Mouse (Mus musculus) frontal cortex, postnatal 10 days (tissue): ENCODE data around the gene Ccdc155.

Experiments used
- DNase-seq, 2 experiments: peaks; one replicate each; pipeline ENCODE4 v3.0.0; 2022; ENCODE audit warnings: low spot score in 2 of 2, mixed read lengths in 1 of 2

The Ccdc155 gene

DNA sequence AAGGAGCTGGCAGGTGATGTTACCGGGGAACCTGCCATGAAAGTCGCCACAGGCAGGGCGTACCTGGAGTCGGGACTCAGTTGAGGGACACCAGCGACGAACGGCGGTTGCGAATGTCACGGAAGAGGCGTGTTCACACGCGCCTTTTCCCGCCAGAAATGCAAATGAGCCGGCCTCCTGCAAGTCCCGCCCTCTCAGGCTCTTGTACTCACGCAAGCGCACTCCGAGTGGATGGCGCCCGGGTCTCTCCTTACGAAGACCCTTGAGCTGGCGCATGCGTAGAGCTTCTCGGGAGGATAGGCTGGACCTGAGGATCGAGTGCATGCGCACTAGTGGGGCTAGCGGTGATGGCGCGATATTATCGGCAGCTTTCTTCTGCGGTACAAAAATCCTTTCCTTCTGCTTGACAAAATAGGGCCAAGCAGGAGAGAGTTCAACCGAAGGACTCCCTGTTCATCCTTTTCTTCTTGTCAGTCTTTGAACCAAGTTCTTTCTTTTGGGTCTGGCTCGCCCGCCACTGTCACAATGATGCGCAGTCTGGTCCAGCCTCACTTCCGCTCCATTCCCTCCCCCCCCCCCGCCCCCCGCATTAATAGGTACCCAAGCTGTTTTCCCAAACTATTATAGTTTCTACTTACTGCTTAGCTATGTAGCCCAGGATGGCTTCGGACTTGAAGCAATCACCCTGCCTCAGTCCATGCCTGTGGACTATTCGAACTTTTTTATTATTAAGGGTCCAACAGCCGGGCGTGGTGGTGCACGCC is at the start of gene Ccdc155:
TSS of gene Ccdc155 (minus strand) at position 513 of the 764 bp plus-strand sequence.
- DNase-seq = peak; percentile 90 to 91

- DNase-seq = no peak
Measured at GRCm38 (mm10) chr7:45253806-45254205, 49.1 kb upstream of the Ccdc155 start.

GRCm38 (mm10) chr7:45247666-45248065 is 43.0 kb upstream of the Ccdc155 start:
- DNase-seq = no peak

DNA sequence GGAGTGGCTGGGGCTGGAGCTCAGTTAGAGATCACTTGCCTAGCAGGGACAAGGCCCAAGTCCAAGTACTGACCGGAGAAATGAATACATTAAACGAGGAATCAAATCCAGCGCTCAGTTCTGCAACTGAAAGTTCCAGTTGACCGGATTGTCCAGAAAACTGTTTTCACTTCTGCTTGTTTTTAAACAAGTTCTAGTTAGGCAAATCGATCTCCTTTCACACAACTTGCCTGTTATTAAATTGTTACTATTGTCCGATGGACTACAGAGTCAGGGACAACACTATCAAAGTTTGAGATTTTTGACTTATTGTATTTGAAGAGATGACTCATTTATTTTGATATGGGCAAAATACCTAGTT is 36.7 kb upstream of the Ccdc155 start:
- DNase-seq = no peak

DNA sequence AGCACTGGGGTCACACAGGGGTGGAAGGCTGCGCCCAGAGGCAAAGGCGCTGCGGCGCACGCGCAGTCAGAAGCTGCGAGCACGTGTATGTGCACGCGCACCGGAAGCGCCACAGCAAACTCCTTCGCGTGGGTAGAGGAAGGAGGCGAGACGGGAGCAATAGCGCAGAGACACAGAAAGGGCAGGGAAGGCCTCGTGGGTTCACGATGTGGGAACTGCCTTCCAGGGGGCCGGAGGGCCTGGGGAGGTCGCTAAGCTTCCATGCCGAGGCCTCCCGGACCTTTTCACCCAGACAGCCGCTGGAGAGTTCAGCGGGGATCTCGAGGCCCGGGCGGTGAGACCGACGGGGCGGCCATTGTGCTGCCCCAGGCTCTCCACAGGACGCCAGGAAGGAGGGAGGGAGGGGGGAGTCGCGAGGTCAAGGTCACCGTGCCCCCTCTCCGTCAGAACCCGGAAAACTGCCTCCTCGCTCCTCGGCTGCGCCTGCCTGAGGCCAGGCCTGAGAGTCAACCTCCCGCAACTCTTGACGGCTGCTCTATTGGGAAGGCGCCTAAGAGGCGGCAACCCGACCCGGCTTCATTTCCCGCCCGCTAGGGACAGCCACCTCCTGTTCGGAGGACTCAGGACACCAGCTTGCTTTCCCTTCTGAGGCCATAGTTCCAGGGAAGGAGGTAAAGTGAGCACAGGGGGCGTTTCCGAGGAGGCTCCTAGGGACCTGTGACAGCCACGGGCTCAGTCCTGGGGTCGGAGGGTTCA is 36.1 kb upstream of the Ccdc155 start, which contains the start of gene Slc6a16:
TSS of gene Slc6a16 (plus strand) at position 453 of the 756 bp plus-strand sequence.
- DNase-seq = peak; percentile 55 to 61

- no peak for DNase-seq
Measured at GRCm38 (mm10) chr7:45240109-45240508, 35.4 kb upstream of the Ccdc155 start.

- no peak for DNase-seq
Measured at GRCm38 (mm10) chr7:45238723-45239496, 34.2 kb upstream of the Ccdc155 start, which contains the start of gene Cd37. Cd37 (minus strand) TSS chr7:45239115.

GRCm38 (mm10) chr7:45237747-45238699 is 33.3 kb upstream of the Ccdc155 start:
- no peak for DNase-seq

DNA sequence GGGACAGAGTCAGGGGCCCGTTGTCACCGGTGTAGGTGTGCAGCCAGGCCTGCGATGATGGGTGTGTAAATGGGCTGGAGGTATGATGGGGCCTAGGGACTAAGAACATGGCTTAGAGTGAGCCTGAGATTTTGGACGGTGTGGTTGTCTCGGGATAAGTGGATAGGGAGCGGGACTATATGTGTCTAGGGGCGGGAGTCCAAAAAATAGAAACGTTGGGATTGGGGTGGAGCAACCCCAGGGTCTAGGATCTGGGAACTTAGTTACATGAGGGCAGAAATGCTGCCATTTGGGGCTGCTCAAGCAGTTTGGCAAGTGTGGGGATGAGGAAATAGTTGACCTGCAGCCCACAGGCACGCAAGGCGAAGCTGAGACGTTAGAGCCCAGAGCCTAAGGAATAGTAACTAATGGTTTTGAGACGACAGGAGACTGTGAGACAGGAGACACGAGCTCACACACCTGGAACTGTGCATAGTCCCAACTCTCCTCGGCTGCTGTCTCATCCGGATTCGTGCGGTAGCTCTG is 31.0 kb upstream of the Ccdc155 start:
- DNase-seq = no peak

DNA sequence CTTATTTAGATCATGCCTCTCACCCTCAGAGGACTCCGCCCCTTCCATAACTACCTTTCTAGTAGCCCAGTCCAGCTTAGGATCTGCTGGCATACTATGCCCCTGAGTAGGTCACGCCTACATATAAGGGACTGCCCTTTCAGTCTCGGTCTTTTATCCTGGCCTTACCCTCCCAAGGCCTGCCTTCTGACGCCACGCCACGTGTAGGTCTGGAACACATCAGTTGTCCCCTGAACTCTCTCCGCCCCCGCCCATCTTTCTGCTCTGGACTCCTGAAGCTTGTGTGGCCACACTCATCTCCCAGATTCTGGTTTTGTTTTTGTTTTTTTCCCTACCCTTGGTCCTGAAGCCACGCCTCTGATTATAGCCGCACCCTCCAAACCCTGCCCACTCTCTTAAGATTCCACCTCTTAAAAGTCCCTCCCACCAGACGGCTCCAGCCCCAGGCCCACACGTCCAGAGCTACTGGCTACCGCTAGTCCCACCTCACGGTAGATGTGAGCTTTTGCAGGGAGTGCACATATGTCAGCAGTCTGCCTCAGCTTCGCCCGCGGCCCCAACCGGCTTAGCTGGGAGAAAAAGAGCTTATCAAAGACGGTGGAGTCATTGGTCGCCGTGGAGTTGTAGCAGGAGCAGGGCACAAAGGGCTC is 30.4 kb upstream of the Ccdc155 start:
- DNase-seq = no peak

GRCm38 (mm10) chr7:45234333-45234841 is 29.7 kb upstream of the Ccdc155 start:
- DNase-seq = no peak

GRCm38 (mm10) chr7:45233580-45234332 is 29.1 kb upstream of the Ccdc155 start:
- peak; percentile 44 to 79 for DNase-seq

DNA sequence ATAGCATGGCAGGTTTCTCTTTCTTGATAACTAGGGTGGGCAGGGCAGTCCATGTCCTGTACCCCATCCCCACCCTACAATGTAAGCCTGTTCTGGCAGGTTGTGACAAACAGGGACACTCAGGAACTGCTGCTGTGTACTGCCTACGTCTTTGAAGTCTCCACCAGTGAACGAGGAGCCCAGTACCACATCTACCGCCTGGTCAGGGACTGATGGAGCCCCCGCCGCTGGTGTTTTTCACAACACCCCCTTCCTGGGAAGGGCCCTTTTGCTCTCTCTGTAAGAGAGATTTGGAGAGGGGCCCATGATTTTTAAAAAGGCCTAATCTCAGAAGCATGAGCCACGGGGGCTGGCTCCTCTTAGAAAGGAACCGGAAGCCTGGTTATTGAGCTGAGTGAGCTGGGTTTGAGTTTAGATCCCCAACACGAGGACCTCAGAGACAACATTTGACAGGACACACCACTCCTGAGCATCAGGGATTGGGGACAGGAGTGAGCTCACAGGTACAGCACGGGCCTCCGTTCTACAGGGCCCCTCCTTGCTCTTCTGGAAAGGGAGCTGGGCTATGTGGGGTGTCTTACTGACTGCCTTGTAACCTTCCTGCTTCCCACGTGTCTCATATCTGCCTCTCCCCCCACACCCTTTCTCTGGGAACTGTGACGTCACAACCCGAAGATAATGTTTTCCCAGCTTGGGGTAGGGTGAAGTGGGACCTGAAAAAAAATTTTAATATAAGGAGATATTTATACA is 28.2 kb upstream of the Ccdc155 start:
- no peak for DNase-seq

DNA sequence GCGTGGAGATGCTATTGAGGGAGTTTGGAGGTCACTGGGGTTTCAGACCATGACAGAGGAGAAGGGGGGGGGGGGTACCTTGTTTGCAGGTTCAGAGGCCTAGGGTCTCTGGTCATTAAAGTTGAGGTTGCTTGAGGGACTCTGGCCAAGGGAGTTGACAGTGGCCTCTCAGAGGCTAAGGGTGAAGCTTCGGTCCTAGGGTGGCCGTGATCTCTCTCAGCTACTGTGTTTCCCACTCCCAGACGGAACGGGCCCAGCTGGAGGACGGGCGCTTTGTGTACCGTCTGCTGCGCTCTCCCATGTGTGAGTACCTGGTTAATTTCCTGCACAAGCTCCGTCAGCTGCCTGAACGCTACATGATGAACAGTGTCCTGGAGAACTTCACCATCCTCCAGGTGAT is 27.2 kb upstream of the Ccdc155 start:
- DNase-seq = no peak

- no peak for DNase-seq
Measured at GRCm38 (mm10) chr7:45231192-45231591, 26.5 kb upstream of the Ccdc155 start.

DNA sequence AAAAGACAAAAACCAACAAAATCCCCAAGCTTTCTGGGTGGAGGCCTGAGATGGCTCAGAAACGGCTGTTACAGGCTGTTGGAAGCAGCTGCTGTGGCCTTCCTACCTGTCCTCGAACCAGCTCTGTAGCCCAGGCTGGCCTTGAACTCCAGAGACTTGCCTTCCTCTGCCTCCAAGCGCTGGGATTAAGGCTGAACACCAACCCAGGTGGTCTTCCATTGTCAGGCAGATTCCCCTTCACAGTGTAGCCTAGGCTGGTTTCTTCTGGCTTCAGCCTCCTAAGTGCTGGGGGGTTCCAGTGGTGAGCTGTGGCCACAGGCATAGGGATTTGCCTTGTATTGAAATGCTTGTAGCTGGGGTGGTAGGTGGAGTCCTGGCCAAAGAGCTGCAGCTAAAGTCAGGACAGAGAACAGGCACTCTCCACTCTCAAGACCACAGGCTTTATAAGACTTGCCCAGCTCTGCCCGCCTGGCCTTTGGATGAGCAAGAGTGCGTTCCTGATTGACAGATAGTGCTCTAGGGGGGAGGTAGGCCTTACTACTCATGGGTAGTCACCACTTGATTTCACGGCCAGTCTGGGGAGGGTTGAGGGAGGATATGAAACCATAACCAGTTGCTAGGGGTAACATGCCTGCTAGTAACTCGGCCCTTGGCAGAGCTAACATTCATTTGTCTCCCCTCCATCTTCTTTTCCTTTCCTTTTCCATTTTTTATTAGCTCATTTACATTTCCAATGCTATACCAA is 24.9 kb upstream of the Ccdc155 start:
- DNase-seq = no peak

DNA sequence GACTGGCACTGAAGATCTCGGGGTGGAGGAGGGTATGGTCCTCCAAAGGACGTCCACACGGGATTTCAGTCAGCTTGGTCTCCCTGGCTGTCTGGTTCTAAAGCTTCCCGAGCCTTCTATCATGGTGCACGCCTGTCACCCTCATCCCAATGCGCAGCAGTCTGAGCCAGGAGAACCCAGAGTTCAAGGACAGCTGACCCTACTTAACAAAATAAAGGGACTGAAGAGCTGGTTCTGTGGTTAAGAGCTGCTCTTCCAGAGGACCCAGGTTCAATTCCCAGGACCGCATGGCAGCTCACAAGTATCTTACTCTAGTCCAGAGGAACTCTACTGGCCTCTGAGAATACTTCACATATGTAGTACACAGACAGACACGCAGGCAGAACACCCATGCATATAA is 24.4 kb upstream of the Ccdc155 start:
- no peak for DNase-seq

DNA sequence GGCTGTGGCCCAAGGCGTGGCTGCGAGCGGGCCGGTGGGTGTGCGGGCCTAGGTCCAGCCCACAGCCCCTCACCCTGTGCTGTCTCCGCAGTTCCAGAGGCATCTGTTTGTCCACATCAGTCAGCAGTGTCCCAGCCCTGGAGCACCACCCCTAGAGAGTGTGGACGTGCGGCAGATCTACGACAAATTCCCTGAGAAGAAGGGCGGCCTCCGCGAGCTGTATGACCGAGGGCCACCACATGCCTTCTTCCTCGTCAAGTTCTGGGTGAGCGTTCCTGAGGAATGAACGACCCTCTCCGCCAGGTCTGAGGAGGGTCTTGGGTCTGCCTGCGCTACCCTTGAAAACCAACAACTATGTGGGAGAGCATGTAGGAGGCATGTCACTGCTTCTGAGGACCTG is 23.9 kb upstream of the Ccdc155 start:
- DNase-seq = no peak
